Mouse (Mus musculus): ENCODE data around the gene Lrig1. TPM values are rescaled to one million over a fixed set of nuclear protein-coding genes. Genes with fewer than 3 reads are reported as not detected.
A peak's percentile ranks its signal among the peaks of the same experiment; 100 is the strongest.

The Lrig1 gene
- total RNA-seq, 2 experiments from 2014 or later, result 24.5 to 25.3 TPM

- DNase-seq (ENCODE audit: low spot score in 2 of 2), result no peak
Observed at GRCm38 (mm10) chr6:94678377-94679164, 21.4 kb downstream of the Lrig1 start.

- no peak for DNase-seq (ENCODE audit: low spot score in 2 of 2)
Observed at GRCm38 (mm10) chr6:94677448-94677847, 22.5 kb downstream of the Lrig1 start.

GRCm38 (mm10) chr6:94676840-94677239 lies 23.1 kb downstream of the Lrig1 start:
- no peak for DNase-seq (ENCODE audit: low spot score in 2 of 2)

- DNase-seq (ENCODE audit: low spot score in 2 of 2), result no peak
Observed at GRCm38 (mm10) chr6:94676300-94676699, 23.7 kb downstream of the Lrig1 start.

- DNase-seq (ENCODE audit: low spot score in 2 of 2), result no peak
Observed at GRCm38 (mm10) chr6:94672426-94672825, 27.5 kb downstream of the Lrig1 start.

GRCm38 (mm10) chr6:94669370-94669769 lies 30.6 kb downstream of the Lrig1 start:
- no peak for DNase-seq (ENCODE audit: low spot score in 2 of 2)

- no peak for DNase-seq (ENCODE audit: low spot score in 2 of 2)
Observed at GRCm38 (mm10) chr6:94668204-94668863, 31.6 kb downstream of the Lrig1 start.

- no peak for DNase-seq (ENCODE audit: low spot score in 2 of 2)
Observed at GRCm38 (mm10) chr6:94667131-94667530, 32.8 kb downstream of the Lrig1 start.

- no peak for DNase-seq (ENCODE audit: low spot score in 2 of 2)
Observed at GRCm38 (mm10) chr6:94666432-94667119, 33.4 kb downstream of the Lrig1 start.

- DNase-seq (ENCODE audit: low spot score in 2 of 2), result no peak
Observed at GRCm38 (mm10) chr6:94665677-94666076, 34.3 kb downstream of the Lrig1 start.

- peak in 1 of 2 experiments; percentile 36 for DNase-seq (ENCODE audit: low spot score in 2 of 2)
Observed at GRCm38 (mm10) chr6:94665248-94665647, 34.7 kb downstream of the Lrig1 start.

- DNase-seq (ENCODE audit: low spot score in 2 of 2), result no peak
Observed at GRCm38 (mm10) chr6:94664000-94664399, 36.0 kb downstream of the Lrig1 start.

- DNase-seq (ENCODE audit: low spot score in 2 of 2), result no peak
Observed at GRCm38 (mm10) chr6:94661923-94662322, 38.0 kb downstream of the Lrig1 start.

- no peak for DNase-seq (ENCODE audit: low spot score in 2 of 2)
Observed at GRCm38 (mm10) chr6:94661321-94661720, 38.6 kb downstream of the Lrig1 start.

- DNase-seq (ENCODE audit: low spot score in 2 of 2), result no peak
Observed at GRCm38 (mm10) chr6:94659886-94660333, 40.0 kb downstream of the Lrig1 start.

GRCm38 (mm10) chr6:94658136-94658480 lies 41.9 kb downstream of the Lrig1 start:
- DNase-seq (ENCODE audit: low spot score in 2 of 2), result no peak

- DNase-seq (ENCODE audit: low spot score in 2 of 2), result no peak
Observed at GRCm38 (mm10) chr6:94657204-94658135, 42.5 kb downstream of the Lrig1 start.

- peak in 1 of 2 experiments; percentile 15 for DNase-seq (ENCODE audit: low spot score in 2 of 2)
Observed at GRCm38 (mm10) chr6:94655818-94656478, 44.0 kb downstream of the Lrig1 start.

GRCm38 (mm10) chr6:94653388-94654316 lies 46.3 kb downstream of the Lrig1 start:
- no peak for DNase-seq (ENCODE audit: low spot score in 2 of 2)

Measured in layer of hippocampus, adult 18-20 months (tissue).